Mouse (Mus musculus): ENCODE measurements around the gene Gatad2a. TPM values are rescaled to one million over a fixed set of nuclear protein-coding genes. Genes with fewer than 3 reads are reported as not detected.

Gatad2a gene
- 12.3 and 13.6 TPM in 2 replicates for polyA plus RNA-seq (2012; rRNA removed)

GRCm38 (mm10) chr8:69995776-69996588 is at the start of gene Gatad2a:
Gene Gatad2a, minus strand, starts transcription at chr8:69996384.

GRCm38 (mm10) chr8:70042583-70043455 is 46.6 kb upstream of the Gatad2a start, which contains the start of the genes Mau2 and Sugp1:
Gene Mau2, minus strand, starts transcription at chr8:70042734.
Gene Sugp1, plus strand, starts transcription at chr8:70042813.

GRCm38 (mm10) chr8:69902163-69903062 is 93.8 kb downstream of the Gatad2a start, which contains the start of the genes Tssk6, Ndufa13 and Yjefn3:
Gene Tssk6, plus strand, starts transcription at chr8:69902184.
Gene Ndufa13, minus strand, starts transcription at chr8:69902558.
Gene Yjefn3, minus strand, starts transcription at chr8:69902712.

GRCm38 (mm10) chr8:69887289-69888243 is 108.6 kb downstream of the Gatad2a start, which contains the start of gene Cilp2:
Gene Cilp2, minus strand, starts transcription at chr8:69887687.

Other genes with a start within 250 kb of the Gatad2a start
- gene Zfp963, start 246.4 kb downstream of the Gatad2a start, polyA plus RNA-seq (2012; rRNA removed): 1.9 TPM in 2 replicates
- gene Gm20422, start 221.5 kb downstream of the Gatad2a start, polyA plus RNA-seq (2012; rRNA removed): 0.36 and 0.38 TPM in 2 replicates
- gene Atp13a1, start 205.2 kb downstream of the Gatad2a start, polyA plus RNA-seq (2012; rRNA removed): 18.9 and 24.3 TPM in 2 replicates
- gene Zfp866, start 205.2 kb downstream of the Gatad2a start, polyA plus RNA-seq (2012; rRNA removed): 5.2 and 5.7 TPM in 2 replicates
- gene Gmip, start 187.7 kb downstream of the Gatad2a start, polyA plus RNA-seq (2012; rRNA removed): 11.3 and 12.9 TPM in 2 replicates
- gene Lpar2, start 174.0 kb downstream of the Gatad2a start, polyA plus RNA-seq (2012; rRNA removed): 0.46 and 0.58 TPM in 2 replicates
- 1.2 and 1.4 TPM in 2 replicates for gene Pbx4, start 163.9 kb downstream of the Gatad2a start, polyA plus RNA-seq (2012; rRNA removed)
- 0.01 and 0.02 TPM in 2 replicates for gene Cilp2, start 108.7 kb downstream of the Gatad2a start, polyA plus RNA-seq (2012; rRNA removed)
- gene Tssk6, start 94.2 kb downstream of the Gatad2a start, polyA plus RNA-seq (2012; rRNA removed): 0.22 and 0.24 TPM in 2 replicates
- gene Ndufa13, start 93.8 kb downstream of the Gatad2a start, polyA plus RNA-seq (2012; rRNA removed): 62.7 and 63.0 TPM in 2 replicates
- 0.44 and 0.46 TPM in 2 replicates for gene Yjefn3, start 93.7 kb downstream of the Gatad2a start, polyA plus RNA-seq (2012; rRNA removed)
- 19.7 and 22.0 TPM in 2 replicates for gene Mau2, start 46.4 kb upstream of the Gatad2a start, polyA plus RNA-seq (2012; rRNA removed)
- 5.8 and 6.6 TPM in 2 replicates for gene Sugp1, start 46.4 kb upstream of the Gatad2a start, polyA plus RNA-seq (2012; rRNA removed)
- gene Tm6sf2, start 76.5 kb upstream of the Gatad2a start, polyA plus RNA-seq (2012; rRNA removed): 1.7 and 3.0 TPM in 2 replicates
- 0.02 and 0.05 TPM in 2 replicates for gene Hapln4, start 87.1 kb upstream of the Gatad2a start, polyA plus RNA-seq (2012; rRNA removed)
- gene Ncan, start 124.5 kb upstream of the Gatad2a start, polyA plus RNA-seq (2012; rRNA removed): under 0.01 TPM in 1 of 2 replicates, not detected in the other
- gene Nr2c2ap, start 134.9 kb upstream of the Gatad2a start, polyA plus RNA-seq (2012; rRNA removed): 7.7 and 8.4 TPM in 2 replicates
- gene Rfxank, start 142.8 kb upstream of the Gatad2a start, polyA plus RNA-seq (2012; rRNA removed): 5.7 and 7.2 TPM in 2 replicates
- gene Borcs8, start 143.1 kb upstream of the Gatad2a start, polyA plus RNA-seq (2012; rRNA removed): 24.7 and 27.1 TPM in 2 replicates
- gene Mef2b, start 143.3 kb upstream of the Gatad2a start, polyA plus RNA-seq (2012; rRNA removed): 0.02 and 0.06 TPM in 2 replicates
- gene Tmem161a, start 176.0 kb upstream of the Gatad2a start, polyA plus RNA-seq (2012; rRNA removed): 38.5 and 51.0 TPM in 2 replicates
- gene Slc25a42, start 215.9 kb upstream of the Gatad2a start, polyA plus RNA-seq (2012; rRNA removed): 45.6 and 57.7 TPM in 2 replicates
- 12.9 and 16.4 TPM in 2 replicates for gene Sugp2, start 237.8 kb upstream of the Gatad2a start, polyA plus RNA-seq (2012; rRNA removed)
- gene Armc6, start 238.1 kb upstream of the Gatad2a start, polyA plus RNA-seq (2012; rRNA removed): 7.8 and 7.9 TPM in 2 replicates

All from liver, embryonic 18 days (tissue).